Mouse (Mus musculus): ENCODE data around the gene Lrrc20.

GRCm38 (mm10) chr10:61558631-61559030, 83.0 kb downstream of the Lrrc20 start:
- no peak for TF ChIP-seq MAX (IDR thresholded peaks at IDR 0.05)
- no peak for TF ChIP-seq CTCF (IDR thresholded peaks at IDR 0.05; ENCODE audit: control insufficient read depth, insufficient read depth, insufficient read length)
- TF ChIP-seq MYOG (IDR thresholded peaks at IDR 0.05; ENCODE audit: control insufficient read depth, extremely low read depth, insufficient read length): no peak
- TF ChIP-seq MYOD1 (IDR thresholded peaks at IDR 0.05; ENCODE audit: control insufficient read depth, insufficient read length, low read depth): no peak
- no peak for TF ChIP-seq USF1 (IDR thresholded peaks at IDR 0.05; ENCODE audit: low read depth)
- no peak for TF ChIP-seq CEBPB (IDR thresholded peaks at IDR 0.05; ENCODE audit: low read depth)
